ENCODE assay signal across 21 mouse cellular contexts in genomic region chr1:171775781-171776180, GRCm38 (mm10). TPM values are rescaled to one million over a fixed set of nuclear protein-coding genes. Genes with fewer than 3 reads are reported as not detected.
DNase-seq lines count a peak whose midpoint lies in the region; TF ChIP-seq lines count a peak whose summit lies in the region.
"Had no signal": no experiment of that assay in that cellular context is flagged by ENCODE, and none has a peak within 500 bp of the region (broad histone marks: within the 10 kb centered on the region; RNA-seq: fewer than 3 reads in every experiment).

No protein-coding gene starts in this region.

- WGBS in cerebellum, adult 2 months = 75% methylated on average over 4 of the region's 4 CpGs

- H3K27ac ChIP-seq in cortical plate, adult 2 months (ENCODE audit: insufficient read depth, low read length) = 0 out of 2 replicates have a peak overlapping the region, but pooled peaks have one; percentile 67
- no peak overlapping the region for H3K27ac ChIP-seq in cerebellum, adult 2 months (ENCODE audit: insufficient read depth, low read length)
- H3K27ac ChIP-seq: embryonic facial prominence, embryonic 13.5 days; heart, embryonic 10.5 days; hindbrain, embryonic 10.5 days; hindbrain, postnatal 0 days; kidney, postnatal 0 days; limb, embryonic 15.5 days; midbrain, embryonic 15.5 days had no signal

- TF ChIP-seq POLR2A in cortical plate, adult 2 months (IDR thresholded peaks at IDR 0.05; ENCODE audit: extremely low read depth, insufficient read depth, low read length) = no peak
- no peak for TF ChIP-seq POLR2A in cerebellum, adult 2 months (IDR thresholded peaks at IDR 0.05; ENCODE audit: borderline replicate concordance, insufficient read depth, low read length)

- no peak overlapping the region for H3K4me3 ChIP-seq in cortical plate, adult 2 months (ENCODE audit: insufficient read depth, low read length)
- H3K4me3 ChIP-seq in cerebellum, adult 2 months (replicated peaks; ENCODE audit: insufficient read depth, low read depth, low read length) = no peak overlapping the region
- H3K4me3 ChIP-seq: embryonic facial prominence, embryonic 13.5 days; heart, embryonic 10.5 days; hindbrain, embryonic 10.5 days; limb, embryonic 15.5 days; midbrain, embryonic 15.5 days; myocyte had no signal

- TF ChIP-seq CTCF in cortical plate, adult 2 months (IDR thresholded peaks at IDR 0.05; ENCODE audit: extremely low read depth, insufficient read depth, low read length) = no peak
- TF ChIP-seq CTCF in cerebellum, adult 2 months (IDR thresholded peaks at IDR 0.05; ENCODE audit: borderline replicate concordance, insufficient read depth, low read depth, low read length) = no peak

- intact Hi-C loops in left cerebral cortex, postnatal 4 days (cut with DNase I) = no loop called here
- intact Hi-C loops in left cerebral cortex, postnatal 36 days (cut with DNase I) = no loop called here

- DNase-seq in left cerebral cortex, adult 11 months (ENCODE audit: low spot score) = peak; percentile 34
- DNase-seq in left cerebral cortex, postnatal 4 days = no peak
- peak; percentile 5 for DNase-seq in ZHBTc4 (ENCODE audit: low read depth, low spot score)
- DNase-seq in left cerebral cortex, postnatal 36 days (ENCODE audit: low spot score in 2 of 2) = peak; percentile 59 to 61
- DNase-seq in kidney, postnatal 4 days = no peak
- no peak for DNase-seq in cerebellum, adult 2 months
- DNase-seq: cerebellum, adult 8-10 months; kidney, adult 11 months; lung, postnatal 10 days; spleen, adult 18-20 months; thymus, adult 18-20 months had no signal

- H3K27me3 ChIP-seq in cerebellum, adult 2 months (ENCODE audit: control insufficient read depth, insufficient read depth, low read length) = no peaks in the 10 kb centered on the region
- H3K27me3 ChIP-seq: embryonic facial prominence, embryonic 13.5 days; limb, embryonic 15.5 days; midbrain, embryonic 15.5 days had no signal

- peaks cover 8% of the 10 kb centered on the region for H3K4me1 ChIP-seq in cortical plate, adult 2 months (ENCODE audit: control insufficient read depth, insufficient read depth, low read length)
- H3K4me1 ChIP-seq in cerebellum, adult 2 months (ENCODE audit: control insufficient read depth, insufficient read depth, low read length) = no peaks in the 10 kb centered on the region
- H3K4me1 ChIP-seq: embryonic facial prominence, embryonic 13.5 days; heart, embryonic 10.5 days; hindbrain, embryonic 10.5 days; limb, embryonic 15.5 days; midbrain, embryonic 15.5 days had no signal

RNA-seq across cellular contexts. Expression of gene Slamf1, which starts 8.9 kb away (rescaled TPM):
- total RNA-seq in left cerebral cortex, postnatal 4 days (2021) = under 1 TPM in 1 of 2 experiments, not detected in 1; 0.22 TPM
- 0.21 and 0.23 TPM in 2 replicates for polyA plus RNA-seq in cortical plate, adult 2 months (2012; rRNA removed)
- under 1 TPM; 0.32 TPM for total RNA-seq in left cerebral cortex, postnatal 36 days (2021)
- polyA plus RNA-seq in cerebellum, adult 2 months (2012; rRNA removed) = 0.06 TPM in 1 of 2 replicates, not detected in the other
- polyA plus RNA-seq: C2C12, myocyte had no signal

Comparison
In these comparisons a context has a peak if more than half of its experiments do, and no peak if none do; other contexts are left out.
1. DNase-seq: peak in left cerebral cortex, adult 11 months (single experiment), ZHBTc4 (single experiment) and left cerebral cortex, postnatal 36 days (2 of 2); none in left cerebral cortex, postnatal 4 days (single experiment), kidney, postnatal 4 days (0 of 2) and cerebellum, adult 2 months (0 of 2).